1 mouse cellular context compared by ENCODE assay signal in the genomic region with DNA sequence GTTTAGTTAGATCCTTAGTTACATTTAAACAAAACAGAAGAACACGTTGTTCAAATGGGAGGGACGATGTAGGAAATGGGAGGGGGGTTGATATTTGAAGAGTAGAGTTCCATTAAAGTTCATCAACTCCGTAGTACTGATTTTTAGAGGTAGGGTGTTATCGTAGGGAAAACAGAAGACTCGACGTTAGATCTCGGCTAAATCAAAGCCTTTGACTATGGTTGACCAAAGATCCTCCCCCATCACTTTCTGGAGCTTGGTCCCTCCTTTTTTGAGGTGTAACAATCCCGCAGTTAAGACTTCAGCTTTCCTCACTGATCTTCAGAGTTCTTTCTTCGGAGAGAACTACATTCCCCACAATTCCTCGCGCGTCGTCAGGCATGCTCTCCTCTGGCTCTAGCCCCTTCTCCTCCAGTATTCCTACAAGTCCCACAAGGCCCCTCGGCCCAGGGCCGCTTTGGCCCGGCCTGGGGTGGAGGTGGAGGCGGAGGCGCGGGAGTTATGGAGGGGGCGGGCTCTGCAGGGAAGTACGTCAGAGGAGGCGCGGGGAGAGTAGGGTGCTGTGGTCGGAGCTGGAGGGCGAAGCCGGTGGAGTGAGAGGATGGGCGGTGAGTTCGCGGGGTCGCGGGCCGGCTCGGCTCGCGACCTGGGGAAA.
A peak's percentile ranks its signal among the peaks of the same experiment; 100 is the strongest.
TF ChIP-seq lines count a peak whose summit lies in the region.

Gene Cldnd1, plus strand, starts transcription at position 434 of the 655 bp plus-strand sequence.

TF ChIP-seq in CH12.LX, 34 proteins besides CTCF, POLR2A, EP300 and RAD21 (continued from another document):
- peak; percentile 90 for TF ChIP-seq E2F4 (IDR thresholded peaks at IDR 0.05; ENCODE audit: insufficient replicate concordance, low read depth, low read length)
- peak; percentile 80 for TF ChIP-seq TBP (conservative IDR thresholded peaks at IDR 0.05; ENCODE audit: low read depth, low read length)
- peak; percentile 91; the same call in 1 of the 2 replicates for TF ChIP-seq ZMIZ1 (IDR thresholded peaks at IDR 0.05; ENCODE audit: low read depth, low read length)
- TF ChIP-seq JUN (IDR thresholded peaks at IDR 0.05; ENCODE audit: insufficient read depth, low read depth, low read length), result 0 out of 2 replicates have a peak, but pooled peaks have one; percentile 41
- 0 out of 2 replicates have a peak, but pooled peaks have one; percentile 66 for TF ChIP-seq NELFE (IDR thresholded peaks at IDR 0.05; ENCODE audit: low read depth, low read length)
- peak; percentile 79 for TF ChIP-seq CHD2 (IDR thresholded peaks at IDR 0.05; ENCODE audit: low read length)
- no peak for TF ChIP-seq PAX5 (IDR thresholded peaks at IDR 0.05; ENCODE audit: low read length)
- no peak for TF ChIP-seq BHLHE40 (IDR thresholded peaks at IDR 0.05; ENCODE audit: low read depth, low read length)
- TF ChIP-seq MEF2A (IDR thresholded peaks at IDR 0.05; ENCODE audit: borderline replicate concordance, low read depth, low read length), result peak; percentile 81
- peak; percentile 91 for TF ChIP-seq NRF1 (IDR thresholded peaks at IDR 0.05; ENCODE audit: low read depth, low read length)
- TF ChIP-seq RCOR1 (conservative IDR thresholded peaks at IDR 0.05; ENCODE audit: low read depth, low read length), result no peak
- TF ChIP-seq ZNF384 (IDR thresholded peaks at IDR 0.05; ENCODE audit: low read depth, low read length), result no peak
- peak; percentile 97 for TF ChIP-seq MAZ (IDR thresholded peaks at IDR 0.05; ENCODE audit: low read depth, low read length)
- no peak for TF ChIP-seq ZKSCAN1 (IDR thresholded peaks at IDR 0.05; ENCODE audit: borderline replicate concordance, low read depth, low read length)
- TF ChIP-seq GABPA (IDR thresholded peaks at IDR 0.05; ENCODE audit: insufficient replicate concordance, low read depth, low read length), result peak; percentile 91; the same call in 1 of the 2 replicates
- TF ChIP-seq CHD1 (IDR thresholded peaks at IDR 0.05; ENCODE audit: low read depth, low read length), result peak; percentile 98
- peak; percentile 86 for TF ChIP-seq UBTF (IDR thresholded peaks at IDR 0.05; ENCODE audit: low read depth, low read length)
- TF ChIP-seq KAT2A (IDR thresholded peaks at IDR 0.05; ENCODE audit: insufficient replicate concordance, low read length), result peak; percentile 100
- TF ChIP-seq USF2 (conservative IDR thresholded peaks at IDR 0.05; ENCODE audit: low read depth, low read length), result no peak; the same call in 1 of the 2 replicates
- TF ChIP-seq SIN3A (IDR thresholded peaks at IDR 0.05; ENCODE audit: low read length), result no peak; the same call in none of the 2 replicates
